Mouse (Mus musculus): ENCODE data around the gene Ostc. TPM values are rescaled to one million over a fixed set of nuclear protein-coding genes. Genes with fewer than 3 reads are reported as not detected.

The Ostc gene
- polyA plus RNA-seq, 2 experiments, result 101 to 228 TPM

DNA sequence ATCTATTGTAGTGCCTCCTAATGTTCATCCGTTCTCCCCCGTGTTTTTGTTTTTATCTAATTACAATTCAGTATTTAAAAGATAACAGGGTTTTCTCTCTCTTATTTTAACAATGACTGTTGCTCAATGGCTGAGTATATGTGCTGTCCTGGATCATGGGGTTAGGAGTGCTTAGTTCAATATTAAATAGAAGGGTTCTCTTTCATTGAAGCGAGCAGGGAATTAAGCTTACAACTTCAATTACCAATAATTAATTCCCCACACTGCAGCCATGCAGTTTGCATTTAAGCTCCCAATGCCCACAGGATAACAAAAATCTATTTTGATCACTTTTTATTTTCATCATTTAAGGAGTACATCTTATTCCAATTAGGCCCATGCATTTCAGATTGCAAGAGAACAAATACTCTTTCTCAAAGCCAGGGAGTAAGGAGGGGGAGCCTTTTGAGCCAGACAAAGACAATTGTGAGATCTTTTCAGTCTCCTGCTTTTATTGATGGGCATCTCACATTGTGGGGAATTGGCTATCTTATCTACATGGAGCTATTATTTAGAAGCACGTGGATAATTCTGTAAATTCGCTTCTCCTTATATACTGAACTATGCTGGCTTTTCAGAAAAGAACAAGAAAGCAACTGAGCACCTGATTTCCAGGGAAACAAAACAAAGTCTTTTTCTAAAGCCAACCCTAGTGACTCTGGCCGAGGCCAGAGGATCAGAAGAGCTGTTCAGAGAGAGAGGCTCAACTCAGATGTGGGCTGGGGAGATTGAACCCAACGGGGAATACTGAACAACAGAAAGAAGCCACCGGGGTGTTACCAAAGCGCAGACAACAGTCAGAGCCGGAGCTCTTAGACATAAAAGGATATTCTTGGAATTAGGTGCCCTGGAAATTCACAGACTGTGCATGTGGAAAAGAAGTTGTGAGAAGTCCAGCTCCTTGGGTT lies 37.7 kb upstream of the Ostc start:
- no peak for DNase-seq (ENCODE audit: low read depth in 3 of 3, low spot score in 3 of 3)
- H3K27me3 ChIP-seq (ENCODE audit: control insufficient read depth, insufficient read depth, low read length), result no peaks in the 10 kb centered on the region
- no peaks in the 10 kb centered on the region for H3K4me1 ChIP-seq (replicated peaks; ENCODE audit: control insufficient read depth in 2 of 2, insufficient read depth in 2 of 2, low read length in 1 of 2)
- TF ChIP-seq EP300 (IDR thresholded peaks at IDR 0.05; ENCODE audit: low read depth), result no peak
- no peak overlapping the region for H3K27ac ChIP-seq
- no peaks in the 10 kb centered on the region for H3K9me3 ChIP-seq (ENCODE audit: control insufficient read depth, low read length)
- H3K4me2 ChIP-seq (ENCODE audit: low read depth), result no peak overlapping the region
- no peak overlapping the region for H3K9ac ChIP-seq (replicated peaks)
- 66% methylated on average over 10 of the region's 10 CpGs for WGBS (ENCODE audit: insufficient replicate concordance)
- H3K4me3 ChIP-seq (ENCODE audit: insufficient read depth in 1 of 2, low read depth in 2 of 2, low read length in 2 of 2), result no peak overlapping the region
- H3K36me3 ChIP-seq (replicated peaks; ENCODE audit: control insufficient read depth, insufficient read depth, low read depth), result no peaks in the 10 kb centered on the region
- ATAC-seq (ENCODE audit: insufficient read depth), result no peak

DNA sequence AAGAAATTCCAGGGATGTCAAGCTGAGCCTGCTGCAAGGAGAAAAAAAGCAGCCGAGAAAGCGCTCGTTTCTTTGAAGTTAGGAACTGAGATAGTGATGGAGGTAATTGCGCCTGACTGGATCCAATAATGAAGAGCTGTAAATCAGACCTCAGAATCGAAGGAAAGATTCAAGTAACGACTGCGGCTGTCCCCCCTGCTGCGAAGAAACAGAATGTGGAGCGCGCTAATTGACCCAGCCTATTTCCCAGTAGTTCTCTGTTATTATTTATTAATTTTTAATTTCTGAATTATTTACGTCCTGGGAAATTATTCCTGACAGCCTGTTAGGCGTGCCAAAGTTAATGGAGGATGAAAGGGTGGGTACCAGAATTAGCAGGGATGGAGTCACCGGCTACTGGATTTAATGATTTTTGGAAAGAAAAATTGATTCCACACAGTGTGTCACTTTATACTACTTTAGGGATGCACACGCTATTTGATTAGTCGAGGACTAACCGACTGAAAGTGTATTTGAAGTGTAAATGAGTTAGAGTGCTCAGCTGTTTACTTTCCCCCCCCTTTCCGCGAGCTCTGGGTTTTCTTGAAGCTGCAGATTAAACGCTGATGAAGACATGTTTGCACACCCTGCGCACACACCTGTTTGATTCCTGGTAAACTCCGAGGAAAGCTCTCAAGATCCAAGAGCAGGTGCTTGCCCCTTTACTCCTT lies 28.6 kb upstream of the Ostc start:
- WGBS (ENCODE audit: insufficient replicate concordance), result 54% methylated on average over 21 of the region's 21 CpGs
- ATAC-seq (ENCODE audit: insufficient read depth), result no peak
- Histone ChIP-seq H3K9ac (replicated peaks) (no peak overlapping the region), H3K36me3 (replicated peaks; ENCODE audit: control insufficient read depth, insufficient read depth, low read depth) (no peaks in the 10 kb centered on the region), H3K4me1 (replicated peaks; ENCODE audit: control insufficient read depth in 2 of 2, insufficient read depth in 2 of 2, low read length in 1 of 2) (no peaks in the 10 kb centered on the region), H3K9me3 (ENCODE audit: control insufficient read depth, low read length) (no peaks in the 10 kb centered on the region), H3K27me3 (ENCODE audit: control insufficient read depth, insufficient read depth, low read length) (no peaks in the 10 kb centered on the region; the same call in 1 of the 2 replicates), H3K4me3 (ENCODE audit: insufficient read depth in 1 of 2, low read depth in 2 of 2, low read length in 2 of 2) (no peak overlapping the region), H3K27ac (no peak overlapping the region), H3K4me2 (ENCODE audit: low read depth) (no peak overlapping the region)
- TF ChIP-seq CTCF (IDR thresholded peaks at IDR 0.05; ENCODE audit: low read depth), result no peak
- DNase-seq (ENCODE audit: low read depth in 3 of 3, low spot score in 3 of 3), result no peak

DNA sequence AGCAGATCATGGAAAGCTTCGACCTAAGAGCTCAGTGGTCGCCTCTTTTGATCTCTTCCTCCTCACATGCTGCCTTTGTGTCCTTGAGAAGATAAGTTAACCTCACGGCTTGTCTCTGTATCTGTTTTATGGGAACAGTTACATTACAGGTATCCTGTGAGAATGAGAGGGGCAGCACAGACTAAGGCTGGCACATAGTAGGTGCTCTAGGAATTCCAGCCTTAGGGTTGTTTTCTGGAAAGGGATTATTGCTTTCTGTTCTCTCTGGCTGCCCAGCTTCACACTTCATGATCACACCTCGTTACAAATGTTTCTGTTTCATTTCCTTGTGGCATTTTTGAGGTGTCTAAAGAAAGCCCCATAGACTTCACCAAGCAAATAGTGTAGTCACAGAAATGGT lies 27.5 kb upstream of the Ostc start:
- H3K9me3 ChIP-seq (ENCODE audit: control insufficient read depth, low read length), result no peaks in the 10 kb centered on the region
- no peaks in the 10 kb centered on the region for H3K36me3 ChIP-seq (replicated peaks; ENCODE audit: control insufficient read depth, insufficient read depth, low read depth)
- ATAC-seq (ENCODE audit: insufficient read depth), result no peak
- no peaks in the 10 kb centered on the region; the same call in 1 of the 2 replicates for H3K27me3 ChIP-seq (ENCODE audit: control insufficient read depth, insufficient read depth, low read length)
- WGBS (ENCODE audit: insufficient replicate concordance), result 32% methylated on average over 4 of the region's 4 CpGs
- no peaks in the 10 kb centered on the region for H3K4me1 ChIP-seq (replicated peaks; ENCODE audit: control insufficient read depth in 2 of 2, insufficient read depth in 2 of 2, low read length in 1 of 2)
- no peak overlapping the region for H3K4me3 ChIP-seq (ENCODE audit: insufficient read depth in 1 of 2, low read depth in 2 of 2, low read length in 2 of 2)
- no peak for TF ChIP-seq EP300 (IDR thresholded peaks at IDR 0.05; ENCODE audit: low read depth)
- TF ChIP-seq CTCF (IDR thresholded peaks at IDR 0.05; ENCODE audit: low read depth), result no peak
- H3K27ac ChIP-seq, result no peak overlapping the region
- H3K9ac ChIP-seq (replicated peaks), result no peak overlapping the region
- no peak for DNase-seq (ENCODE audit: low read depth in 3 of 3, low spot score in 3 of 3)
- H3K4me2 ChIP-seq (ENCODE audit: low read depth), result no peak overlapping the region

DNA sequence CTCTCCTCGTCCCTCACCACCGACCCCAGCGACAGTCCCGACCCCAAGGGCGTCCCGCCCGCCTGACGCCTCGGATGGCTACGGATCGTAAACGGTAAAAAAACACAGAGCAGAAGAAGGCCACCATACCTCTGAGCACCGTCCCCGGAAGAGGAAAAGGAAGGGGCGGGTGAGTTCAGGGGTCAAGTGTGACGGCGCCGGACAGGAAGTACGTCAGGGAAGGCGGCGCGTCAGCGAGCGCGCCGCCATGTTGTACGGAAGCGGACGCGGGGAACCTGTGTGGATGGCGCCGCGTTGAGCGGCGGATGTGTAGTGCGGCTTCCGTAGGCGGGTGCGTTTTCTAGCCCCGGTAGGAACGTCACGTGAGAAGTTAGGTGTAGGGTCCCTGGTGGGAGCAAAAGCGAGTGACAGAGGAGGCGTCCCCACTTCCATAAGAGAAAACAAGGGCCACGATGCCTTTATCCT lies 21.0 kb upstream of the Ostc start, which contains the start of gene Rpl34:
TSS of gene Rpl34 (minus strand) at position 210 of the 465 bp plus-strand sequence.
- peak within 1 kb of the TSS; percentile 87 for H3K4me2 ChIP-seq (ENCODE audit: low read depth)
- no peaks in the 10 kb centered on the region; the same call in 1 of the 2 replicates for H3K27me3 ChIP-seq (ENCODE audit: control insufficient read depth, insufficient read depth, low read length)
- no peak for TF ChIP-seq CTCF (IDR thresholded peaks at IDR 0.05; ENCODE audit: low read depth)
- TF ChIP-seq EP300 (IDR thresholded peaks at IDR 0.05; ENCODE audit: low read depth), result no peak; the same call in 1 of the 2 replicates
- peak within 1 kb of the TSS; percentile 89 to 92 for H3K4me3 ChIP-seq (ENCODE audit: insufficient read depth in 1 of 2, low read depth in 2 of 2, low read length in 2 of 2)
- peak within 1 kb of the TSS; percentile 37 for H3K27ac ChIP-seq
- DNase-seq (ENCODE audit: low read depth in 3 of 3, low spot score in 3 of 3), result peak; percentile 85 to 86 (median 85)
- H3K36me3 ChIP-seq (replicated peaks; ENCODE audit: control insufficient read depth, insufficient read depth, low read depth), result peaks cover 41% of the 10 kb centered on the region
- peaks cover 11 to 14% of the 10 kb centered on the region in 2 experiments for H3K4me1 ChIP-seq (replicated peaks; ENCODE audit: control insufficient read depth in 2 of 2, insufficient read depth in 2 of 2, low read length in 1 of 2)
- H3K9me3 ChIP-seq (ENCODE audit: control insufficient read depth, low read length), result no peaks in the 10 kb centered on the region
- ATAC-seq (ENCODE audit: insufficient read depth), result peak; percentile 99
- H3K9ac ChIP-seq (replicated peaks), result peak within 1 kb of the TSS; percentile 90
- WGBS (ENCODE audit: insufficient replicate concordance), result under 1% methylated on average over 45 of the region's 45 CpGs
